Mouse (Mus musculus) B cell, adult (primary cell): ENCODE results near the gene Ctsc. TPM values are rescaled to one million over a fixed set of nuclear protein-coding genes. Genes with fewer than 3 reads are reported as not detected.

Experiments used
- total RNA-seq: library from RNA; stranded (reverse); gene quantifications from 4 replicates; pipeline ENCODE4 v1.2.4, GENCODE M21; 2023; ENCODE audit not compliant: inconsistent age

The Ctsc gene
- 222 to 249 TPM (median 230 TPM) in 4 replicates for total RNA-seq

GRCm38 (mm10) chr7:88277858-88278627, at the start of gene Ctsc:
TSS of gene Ctsc (plus strand) at chr7:88278085.

Other genes with a start within 250 kb of the Ctsc start
- gene Rab38, start 152.2 kb downstream of the Ctsc start, total RNA-seq = not detected in 4 replicates